Mouse (Mus musculus) natural killer cell, adult 2 months (primary cell): ENCODE data around the gene Blm.

Experiments used
- DNase-seq, 2 experiments: peaks; one replicate each; pipeline ENCODE4 v3.0.0; 2022; ENCODE audit warnings: low spot score in 2 of 2

The Blm gene

GRCm38 (mm10) chr7:80439789-80440488 is 95.0 kb downstream of the Blm start:
- DNase-seq: no peak

DNA sequence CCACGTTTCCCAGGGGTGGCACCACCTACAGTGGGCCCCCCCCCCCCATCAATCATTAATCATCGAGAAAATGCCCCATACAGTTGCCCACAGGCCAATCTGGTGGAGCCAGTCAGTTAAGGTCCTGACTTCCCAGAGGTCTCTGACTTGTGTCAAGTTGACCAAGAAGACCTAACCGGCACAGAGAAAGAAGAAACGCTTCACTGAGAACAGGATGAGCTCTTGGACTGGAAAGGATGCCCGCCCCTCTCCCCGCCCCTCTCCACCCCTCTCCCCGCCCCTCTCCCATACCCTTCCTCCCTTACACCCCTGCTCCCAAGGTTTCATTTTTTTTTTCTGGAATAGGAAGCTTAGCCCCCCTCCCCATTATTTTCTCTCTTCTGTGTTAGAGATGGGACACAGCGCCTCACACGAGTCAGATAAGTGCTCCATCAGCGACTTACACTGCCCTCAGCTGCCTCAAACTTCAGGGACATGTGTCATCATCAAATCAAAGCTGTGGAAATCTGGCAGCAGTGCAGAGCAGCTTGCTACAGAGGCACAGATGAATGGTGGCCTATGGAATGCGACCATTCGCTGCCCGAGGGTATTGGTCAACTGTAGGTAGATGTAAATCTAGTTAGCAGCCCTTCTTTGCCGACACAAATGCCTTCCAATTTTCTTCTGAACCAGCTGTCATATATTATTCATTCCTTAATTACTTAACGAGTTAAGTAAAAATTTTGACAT is 95.7 kb downstream of the Blm start:
- DNase-seq: no peak

GRCm38 (mm10) chr7:80436571-80436970 is 98.3 kb downstream of the Blm start:
- no peak for DNase-seq

GRCm38 (mm10) chr7:80435594-80435993 is 99.3 kb downstream of the Blm start:
- no peak for DNase-seq

DNA sequence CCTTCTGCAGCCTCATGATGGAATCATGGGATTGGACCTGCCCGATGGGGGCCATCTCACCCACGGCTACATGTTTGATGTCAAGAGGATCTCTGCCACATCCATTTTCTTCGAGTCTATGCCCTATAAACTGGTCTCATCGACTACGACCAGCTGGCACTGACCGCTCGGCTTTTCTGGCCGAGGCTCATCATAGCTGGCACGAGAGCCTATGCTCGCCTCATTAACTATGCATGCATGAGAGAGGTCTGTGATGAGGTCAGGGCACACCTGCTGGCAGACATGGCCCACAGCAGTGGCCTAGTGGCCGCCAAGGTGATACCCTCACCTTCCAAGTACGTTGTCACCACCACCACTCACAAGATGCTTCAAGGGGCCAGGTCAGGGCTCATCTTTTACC is 105.3 kb downstream of the Blm start:
- DNase-seq: no peak

DNA sequence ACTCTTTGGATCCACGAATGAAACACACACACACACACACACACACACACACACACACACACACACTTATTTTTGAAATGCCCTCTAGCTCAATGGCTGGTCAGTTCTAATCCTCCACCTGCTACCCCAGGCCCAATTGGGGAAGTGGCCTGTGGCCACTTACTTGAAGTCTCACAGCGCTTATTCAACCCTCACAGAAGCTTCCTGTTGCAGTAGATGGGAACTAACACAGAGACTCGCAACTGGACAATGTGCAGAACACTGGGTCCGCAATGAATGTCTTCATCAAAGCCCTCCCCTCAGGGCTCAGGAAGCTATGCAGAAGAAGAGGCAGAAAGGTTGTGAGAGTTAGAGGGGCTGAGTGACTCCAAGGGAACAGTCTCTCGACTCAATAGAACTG is 107.2 kb downstream of the Blm start:
- DNase-seq: no peak

DNA sequence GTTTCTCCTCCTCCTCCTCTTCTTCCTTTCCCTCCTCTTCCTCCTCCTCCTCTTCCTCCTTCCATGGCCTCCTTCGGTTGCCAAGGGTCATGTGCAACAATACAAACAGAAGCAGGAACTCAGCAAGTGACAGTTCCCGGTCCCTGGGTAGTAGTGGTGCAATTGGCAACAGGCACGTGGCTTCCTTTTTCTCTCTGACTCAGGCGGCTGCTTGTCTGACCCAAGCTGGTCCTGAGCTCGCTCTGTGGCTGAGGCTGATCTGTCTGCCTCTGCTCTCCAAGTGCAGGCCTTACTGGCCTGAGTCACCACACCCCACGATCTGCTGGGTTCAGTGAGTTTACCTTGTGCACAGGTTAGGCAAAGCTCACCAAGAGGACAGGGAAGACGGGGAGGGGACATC is 108.6 kb downstream of the Blm start:
- DNase-seq: no peak

GRCm38 (mm10) chr7:80424722-80425121 is 110.2 kb downstream of the Blm start:
- no peak for DNase-seq

- no peak for DNase-seq
Measured at GRCm38 (mm10) chr7:80422759-80423480, 112.0 kb downstream of the Blm start.

GRCm38 (mm10) chr7:80421576-80421975 is 113.3 kb downstream of the Blm start:
- DNase-seq: no peak

- no peak for DNase-seq
Measured at GRCm38 (mm10) chr7:80420586-80420985, 114.3 kb downstream of the Blm start.

GRCm38 (mm10) chr7:80419278-80419677 is 115.6 kb downstream of the Blm start:
- no peak for DNase-seq

GRCm38 (mm10) chr7:80418036-80418435 is 116.9 kb downstream of the Blm start:
- no peak for DNase-seq

DNA sequence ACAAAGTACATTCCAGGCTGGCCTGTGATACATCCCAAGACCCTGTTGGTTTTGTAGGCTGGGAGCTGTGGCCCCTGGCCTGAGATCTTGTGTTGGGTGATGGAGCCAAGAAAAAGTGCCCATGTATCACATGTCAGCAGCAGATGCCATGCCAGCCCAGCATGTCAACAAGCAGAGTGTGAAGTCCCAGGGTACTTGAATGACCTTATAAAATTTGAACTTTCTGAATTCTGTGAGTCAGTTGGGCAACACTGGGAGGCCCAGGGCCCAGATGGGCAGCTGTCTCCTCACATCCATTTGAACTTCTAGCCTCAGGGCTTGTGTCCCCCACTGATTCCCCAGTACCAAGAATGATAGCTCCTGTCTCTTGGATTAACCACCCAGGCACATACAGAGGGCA is 117.3 kb downstream of the Blm start:
- DNase-seq: no peak

GRCm38 (mm10) chr7:80416969-80417368 is 118.0 kb downstream of the Blm start:
- peak; percentile 23 to 39 for DNase-seq

GRCm38 (mm10) chr7:80414303-80414855 is 120.5 kb downstream of the Blm start:
- no peak for DNase-seq

DNA sequence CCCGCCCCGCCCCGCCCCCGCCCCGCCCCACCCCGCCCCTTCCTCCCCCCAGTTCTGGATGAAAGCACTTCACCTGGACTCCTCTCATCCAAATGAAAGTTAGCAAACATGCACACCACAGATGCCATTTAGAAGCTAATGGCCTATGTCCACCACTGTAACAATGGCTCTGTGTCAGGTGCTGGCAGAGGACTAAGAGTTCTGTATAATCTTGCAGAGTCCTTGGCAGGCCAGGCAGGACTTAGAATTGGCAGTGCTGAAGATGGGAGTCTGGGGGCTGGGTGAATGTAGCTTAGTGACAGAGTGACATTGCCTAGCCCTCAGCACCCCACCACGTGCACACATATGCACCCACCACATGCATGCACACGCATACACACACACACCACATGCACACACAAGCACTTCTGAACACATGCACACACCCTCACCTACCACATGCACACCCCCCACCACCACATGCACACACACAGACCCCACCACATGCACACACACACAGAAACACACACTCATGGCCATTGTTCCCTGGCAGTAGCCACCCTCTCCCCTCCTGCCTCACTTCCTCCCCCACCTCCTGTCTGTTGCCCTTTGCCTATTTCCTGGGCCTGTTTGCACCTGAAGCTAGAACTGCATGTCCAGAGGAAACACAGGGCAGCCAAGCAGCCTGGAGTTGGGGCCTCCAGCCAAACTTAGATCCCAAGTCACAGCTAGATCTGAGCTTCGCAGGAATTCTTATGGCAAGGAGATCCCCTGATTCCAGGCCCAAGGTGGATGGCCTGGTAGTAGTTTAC is 121.2 kb downstream of the Blm start:
- no peak for DNase-seq

DNA sequence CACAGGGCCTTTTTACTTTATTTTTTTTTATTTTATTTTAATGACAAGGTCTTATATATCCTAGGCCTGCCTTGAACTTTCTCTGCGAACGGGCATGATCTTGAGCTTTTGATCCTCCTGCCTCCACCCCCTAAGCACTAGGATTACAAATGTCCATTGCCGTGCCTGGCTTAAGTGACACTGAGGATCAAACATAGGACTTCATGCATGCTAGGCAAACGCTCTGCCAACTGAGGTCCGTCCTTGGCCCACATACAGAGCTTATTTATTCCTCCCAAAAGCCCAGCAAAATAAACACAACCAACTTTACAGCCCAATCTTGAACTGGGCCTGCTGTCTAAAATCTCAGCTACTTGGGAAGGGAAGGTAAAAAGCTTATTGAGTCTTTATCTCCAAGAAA is 122.1 kb downstream of the Blm start:
- DNase-seq: no peak

DNA sequence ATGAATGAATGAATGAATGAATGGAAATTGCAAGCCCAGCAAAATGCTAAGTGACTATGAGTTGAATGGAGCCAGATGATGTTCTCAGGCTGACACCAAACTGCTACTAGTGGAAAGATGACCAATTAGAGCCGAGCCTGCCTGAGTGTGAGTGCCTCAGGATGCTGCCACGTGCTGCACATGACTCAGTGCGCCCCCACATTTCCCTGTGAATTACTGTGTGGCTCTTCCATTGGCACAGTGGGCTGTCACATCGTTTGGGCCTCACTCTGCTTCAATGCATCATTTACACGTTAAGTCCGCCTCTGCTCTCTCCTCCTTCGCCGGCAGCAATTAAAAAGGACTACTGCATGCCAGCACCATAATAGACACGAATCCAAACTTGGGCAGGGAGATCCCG is 122.6 kb downstream of the Blm start:
- DNase-seq: no peak

GRCm38 (mm10) chr7:80410380-80410779 is 124.5 kb downstream of the Blm start:
- DNase-seq: no peak

- DNase-seq: no peak
Measured at GRCm38 (mm10) chr7:80407712-80408111, 127.2 kb downstream of the Blm start.

DNA sequence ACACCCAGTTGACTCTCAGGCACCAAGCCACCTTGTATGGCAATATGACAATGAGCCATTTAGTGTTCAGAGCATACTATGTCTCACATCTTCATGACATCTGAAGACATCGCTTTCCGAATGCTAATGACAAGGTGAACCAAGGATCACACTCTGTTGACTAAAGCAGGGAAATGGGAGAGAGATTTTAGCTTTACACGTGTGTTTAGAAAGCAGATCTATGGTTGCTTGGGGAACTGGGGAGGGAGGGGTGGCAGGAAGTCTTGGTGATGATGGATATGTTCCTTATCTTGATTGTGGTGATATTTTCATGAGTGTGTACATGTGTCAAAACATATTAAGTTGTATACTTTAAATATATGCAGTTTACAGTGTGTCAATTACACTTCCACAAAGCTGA is 128.7 kb downstream of the Blm start:
- no peak for DNase-seq
